Mouse (Mus musculus): ENCODE results near the gene Hint3.

DNA sequence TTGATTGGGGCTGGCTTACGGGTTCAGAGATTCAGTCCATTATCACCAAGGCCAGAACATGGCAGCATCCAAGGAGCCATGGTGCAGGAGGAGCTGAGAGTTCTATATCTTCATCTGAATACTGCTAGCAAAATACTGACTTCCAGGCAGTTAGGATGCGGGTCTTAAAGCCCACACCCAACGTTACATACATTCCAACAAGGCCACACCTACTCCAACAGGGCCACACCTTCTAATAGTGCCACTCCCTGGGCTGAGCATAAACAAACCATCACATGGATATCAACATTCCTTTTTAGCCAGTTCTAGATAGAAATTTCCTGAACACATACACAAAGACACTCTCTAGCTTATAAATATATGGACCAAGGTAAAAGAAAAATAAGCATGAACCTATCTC, at the start of gene Hint3:
- TF ChIP-seq CTCF (IDR thresholded peaks at IDR 0.05) (no peak), EP300 (IDR thresholded peaks at IDR 0.05) (no peak)
